Mouse (Mus musculus) embryonic facial prominence, embryonic 14.5 days (tissue): ENCODE data around the gene Ndst2. TPM values are rescaled to one million over a fixed set of nuclear protein-coding genes. Genes with fewer than 3 reads are reported as not detected.
A peak's percentile ranks its signal among the peaks of the same experiment; 100 is the strongest.

ENCODE experiments used
- ATAC-seq: fragments of 200-750 bp; cut with Nextera tagmentation; 2 replicates; pipeline ENCODE4 v1.8.0; 2017; ENCODE audit warnings: low read depth, moderate number of reproducible peaks, moderate TSS enrichment
- DNase-seq: peaks from one replicate; pipeline ENCODE4 v3.0.0-alpha.2; 2015; ENCODE audit warnings: low spot score
- H3K27ac ChIP-seq: fragments of 300-500 bp; sonication (generic); replicated peaks from 2 replicates; pipeline ENCODE4 v1.5.1; 2014; ENCODE audit warnings: low read depth, mild to moderate bottlenecking, low read length, moderate library complexity
- H3K27me3 ChIP-seq: fragments of 300-500 bp; sonication (generic); replicated peaks from 2 replicates; pipeline ENCODE4 v1.6.1; 2014; ENCODE audit warnings: low read length; ENCODE audit not compliant: control insufficient read depth, insufficient read depth
- H3K36me3 ChIP-seq: fragments of 300-500 bp; sonication (generic); 2 replicates; pipeline ENCODE4 v1.6.1; 2014; ENCODE audit warnings: low read length, mixed read lengths; ENCODE audit not compliant: control insufficient read depth, insufficient read depth
- H3K4me1 ChIP-seq: fragments of 300-500 bp; sonication (generic); 2 replicates; pipeline ENCODE4 v1.6.1; 2014; ENCODE audit warnings: antibody characterized with exemption, low read length; ENCODE audit not compliant: control insufficient read depth, insufficient read depth
- H3K4me2 ChIP-seq: fragments of 300-500 bp; sonication (generic); 2 replicates; pipeline ENCODE4 v1.6.1; 2014; ENCODE audit warnings: low read depth, mild to moderate bottlenecking, low read length, moderate library complexity, mixed read lengths
- H3K4me3 ChIP-seq: fragments of 300-500 bp; sonication (generic); 2 replicates; pipeline ENCODE4 v1.5.1; 2014; ENCODE audit warnings: low read depth, mild to moderate bottlenecking, low read length
- H3K9ac ChIP-seq: fragments of 300-500 bp; sonication (generic); 2 replicates; pipeline ENCODE4 v1.6.1; 2014; ENCODE audit warnings: low read depth, mild to moderate bottlenecking, low read length, moderate library complexity, mixed read lengths
- H3K9me3 ChIP-seq: fragments of 300-500 bp; sonication (generic); 2 replicates; pipeline ENCODE4 v1.6.1; 2016; ENCODE audit warnings: low read length; ENCODE audit not compliant: control insufficient read depth
- WGBS: fragments of 180-500 bp; shearing (Covaris S2); extraction: QIAGEN DNeasy Blood & Tissue Kit; methylation state at CpG from one replicate; pipeline ENCODE4 v1.1.7; 2014; 5-methylcytosine and 5-hydroxymethylcytosine counted together
- polyA plus RNA-seq: library from polyadenylated mRNA; unstranded; fragments of >200 nt; fragmentation: Nextera tagmentation; extraction: Ambion mirVana; gene quantifications from 2 replicates; pipeline ENCODE4 v1.2.1, GENCODE M21; 2014

The Ndst2 gene
- polyA plus RNA-seq, 1 experiment from 2014 or later, result 33.7 TPM

- Histone ChIP-seq H3K4me3 (no peak overlapping the region), H3K27me3 (no peaks in the 10 kb centered on the region), H3K36me3 (peaks cover 55% of the 10 kb centered on the region), H3K27ac (no peak overlapping the region), H3K9me3 (no peaks in the 10 kb centered on the region), H3K4me1 (no peaks in the 10 kb centered on the region), H3K4me2 (no peak overlapping the region), H3K9ac (no peak overlapping the region)
- no peak for ATAC-seq
- WGBS, result 82% methylated on average over 4 of the region's 4 CpGs
- DNase-seq, result no peak
Measured at GRCm38 (mm10) chr14:20749494-20750051, 15.2 kb upstream of the Ndst2 start.

GRCm38 (mm10) chr14:20748388-20748787 is 14.0 kb upstream of the Ndst2 start:
- Histone ChIP-seq H3K27me3 (no peaks in the 10 kb centered on the region), H3K9ac (no peak overlapping the region), H3K4me2 (no peak overlapping the region), H3K27ac (no peak overlapping the region), H3K36me3 (peaks cover 60% of the 10 kb centered on the region), H3K4me3 (no peak overlapping the region), H3K4me1 (no peaks in the 10 kb centered on the region), H3K9me3 (no peaks in the 10 kb centered on the region)
- ATAC-seq (peak; percentile 3; the same call in 1 of the 2 replicates), DNase-seq (no peak)
- 54% methylated on average over 4 of the region's 4 CpGs for WGBS

- H3K9me3 ChIP-seq, result no peaks in the 10 kb centered on the region
- no peak overlapping the region for H3K4me3 ChIP-seq
- H3K4me2 ChIP-seq, result no peak overlapping the region
- H3K36me3 ChIP-seq, result peaks cover 63% of the 10 kb centered on the region
- WGBS, result 93% methylated on average over 3 of the region's 3 CpGs
- ATAC-seq, result no peak
- DNase-seq, result no peak
- H3K27me3 ChIP-seq, result no peaks in the 10 kb centered on the region
- no peak overlapping the region for H3K27ac ChIP-seq
- H3K4me1 ChIP-seq, result no peaks in the 10 kb centered on the region
- H3K9ac ChIP-seq, result no peak overlapping the region
Measured at GRCm38 (mm10) chr14:20746935-20747334, 12.6 kb upstream of the Ndst2 start.

- Histone ChIP-seq H3K27ac (no peak overlapping the region), H3K4me1 (0 out of 2 replicates have a peak, but pooled peaks cover 4% of the 10 kb centered on the region), H3K27me3 (no peaks in the 10 kb centered on the region), H3K4me2 (no peak overlapping the region), H3K9me3 (no peaks in the 10 kb centered on the region), H3K9ac (no peak overlapping the region), H3K36me3 (peaks cover 67% of the 10 kb centered on the region), H3K4me3 (no peak overlapping the region)
- DNase-seq (no peak), ATAC-seq (no peak)
- WGBS, result 85% methylated on average over 3 of the region's 3 CpGs
Measured at GRCm38 (mm10) chr14:20743614-20744013, 9.3 kb upstream of the Ndst2 start.

GRCm38 (mm10) chr14:20741301-20741700 is 6.9 kb upstream of the Ndst2 start:
- no peak overlapping the region for H3K27ac ChIP-seq
- peaks cover 71% of the 10 kb centered on the region for H3K36me3 ChIP-seq
- H3K9ac ChIP-seq, result 0 out of 2 replicates have a peak overlapping the region, but pooled peaks have one; percentile 11
- no peaks in the 10 kb centered on the region for H3K27me3 ChIP-seq
- ATAC-seq (0 out of 2 replicates have a peak, but pooled peaks have one; percentile 12), DNase-seq (no peak)
- H3K4me1 ChIP-seq, result 0 out of 2 replicates have a peak, but pooled peaks cover 4% of the 10 kb centered on the region
- no peak overlapping the region for H3K4me3 ChIP-seq
- 86% methylated on average over 9 of the region's 9 CpGs for WGBS
- no peak overlapping the region for H3K4me2 ChIP-seq
- no peaks in the 10 kb centered on the region for H3K9me3 ChIP-seq

- no peak overlapping the region for H3K4me2 ChIP-seq
- 90% methylated on average over 8 of the region's 8 CpGs for WGBS
- ATAC-seq (no peak), DNase-seq (no peak)
- no peaks in the 10 kb centered on the region for H3K27me3 ChIP-seq
- H3K36me3 ChIP-seq, result peaks cover 57% of the 10 kb centered on the region
- H3K27ac ChIP-seq, result no peak overlapping the region
- H3K4me1 ChIP-seq, result peaks cover 9% of the 10 kb centered on the region; the same call in 1 of the 2 replicates
- no peak overlapping the region for H3K9ac ChIP-seq
- no peak overlapping the region for H3K4me3 ChIP-seq
- no peaks in the 10 kb centered on the region for H3K9me3 ChIP-seq
Measured at GRCm38 (mm10) chr14:20738511-20738910, 4.1 kb upstream of the Ndst2 start.

GRCm38 (mm10) chr14:20737306-20737705 is 2.9 kb upstream of the Ndst2 start:
- Histone ChIP-seq H3K9me3 (no peaks in the 10 kb centered on the region), H3K4me2 (no peak overlapping the region), H3K27ac (no peak overlapping the region), H3K27me3 (no peaks in the 10 kb centered on the region), H3K4me3 (no peak overlapping the region), H3K9ac (no peak overlapping the region), H3K4me1 (peaks cover 17% of the 10 kb centered on the region), H3K36me3 (peaks cover 53% of the 10 kb centered on the region)
- ATAC-seq (no peak), DNase-seq (peak; percentile 21)
- WGBS, result 31% methylated on average over 14 of the region's 14 CpGs

- no peak for DNase-seq
- Histone ChIP-seq H3K4me1 (peaks cover 14% of the 10 kb centered on the region), H3K9me3 (no peaks in the 10 kb centered on the region), H3K36me3 (peaks cover 59% of the 10 kb centered on the region), H3K4me2 (no peak overlapping the region), H3K9ac (no peak overlapping the region), H3K27me3 (no peaks in the 10 kb centered on the region), H3K4me3 (no peak overlapping the region), H3K27ac (no peak overlapping the region)
- 84% methylated on average over 13 of the region's 13 CpGs for WGBS
- no peak for ATAC-seq
Measured at GRCm38 (mm10) chr14:20735892-20736390, 1.6 kb upstream of the Ndst2 start.

GRCm38 (mm10) chr14:20735052-20735451 is 690 bp upstream of the Ndst2 start:
- Histone ChIP-seq H3K4me1 (peaks cover 13% of the 10 kb centered on the region), H3K27me3 (no peaks in the 10 kb centered on the region), H3K36me3 (peaks cover 67% of the 10 kb centered on the region), H3K9ac (no peak overlapping the region), H3K4me3 (peak overlapping the region; percentile 84), H3K4me2 (peak overlapping the region; percentile 66; the same call in 1 of the 2 replicates), H3K9me3 (no peaks in the 10 kb centered on the region), H3K27ac (peak overlapping the region; percentile 88)
- ATAC-seq (no peak), DNase-seq (no peak)
- WGBS, result 64% methylated on average over 2 of the region's 2 CpGs
